Mouse (Mus musculus) thymus, postnatal 10 days (tissue): Measurements from ENCODE around the gene Lhx2.
A peak's percentile ranks its signal among the peaks of the same experiment; 100 is the strongest.

ENCODE experiments used
- DNase-seq, 2 experiments: peaks; one replicate each; pipeline ENCODE4 v3.0.0; 2021; ENCODE audit warnings: low spot score in 2 of 2

Lhx2 gene

DNA sequence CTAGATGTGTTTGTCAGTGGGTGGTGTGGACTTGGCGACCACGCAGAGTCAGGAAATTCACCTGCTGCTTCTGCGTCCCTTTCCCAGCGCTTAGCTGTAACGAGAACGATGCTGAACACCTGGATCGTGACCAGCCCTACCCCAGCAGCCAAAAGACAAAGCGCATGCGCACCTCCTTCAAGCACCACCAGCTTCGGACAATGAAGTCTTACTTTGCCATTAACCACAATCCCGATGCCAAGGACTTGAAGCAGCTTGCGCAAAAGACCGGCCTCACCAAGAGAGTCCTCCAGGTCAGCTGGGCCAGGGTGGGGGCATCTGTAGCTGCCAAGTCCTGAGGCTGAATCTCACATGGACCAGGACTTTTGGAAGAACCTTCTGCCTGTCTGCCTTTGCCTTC, 20.7 kb downstream of the Lhx2 start:
- DNase-seq: no peak

DNA sequence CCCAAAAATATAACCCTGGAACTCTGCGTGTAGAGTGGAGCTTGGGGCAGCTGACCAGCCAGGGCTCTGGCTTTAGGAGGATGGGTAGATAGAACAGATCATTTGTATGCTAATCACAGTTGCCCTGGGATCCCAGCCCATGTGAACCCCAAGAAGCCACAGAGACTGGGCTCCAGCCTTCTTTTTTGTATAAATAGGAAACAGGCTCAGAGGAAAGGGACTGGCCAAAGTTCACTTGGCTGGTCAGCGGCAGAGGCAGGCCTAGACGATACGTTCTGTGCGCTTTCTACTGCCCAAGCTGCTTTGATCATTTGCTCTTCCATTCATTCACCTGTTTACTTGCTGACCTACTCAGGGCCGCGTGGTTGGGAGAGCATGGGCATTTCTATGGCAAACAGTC, 27.1 kb downstream of the Lhx2 start:
- DNase-seq: no peak

DNA sequence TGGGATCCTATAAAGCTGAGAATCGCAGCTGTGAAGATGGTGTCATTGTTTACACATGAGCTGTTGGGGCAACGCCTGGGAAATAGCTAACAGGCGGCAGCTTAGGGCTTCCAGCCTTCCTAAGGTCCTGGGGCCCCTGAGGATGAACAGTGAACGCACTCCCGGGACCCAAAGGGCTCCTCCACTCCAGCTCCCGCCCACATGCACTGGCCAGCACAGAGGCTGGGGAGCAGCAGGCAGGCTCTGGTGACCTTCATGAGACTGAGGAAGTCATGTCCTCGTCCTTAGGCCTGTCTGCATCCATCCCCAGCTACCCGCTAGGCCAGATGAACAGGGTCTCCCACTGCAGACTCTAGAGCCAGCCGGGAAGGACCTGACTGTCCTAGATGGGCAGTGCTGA, 27.9 kb downstream of the Lhx2 start:
- no peak for DNase-seq

DNA sequence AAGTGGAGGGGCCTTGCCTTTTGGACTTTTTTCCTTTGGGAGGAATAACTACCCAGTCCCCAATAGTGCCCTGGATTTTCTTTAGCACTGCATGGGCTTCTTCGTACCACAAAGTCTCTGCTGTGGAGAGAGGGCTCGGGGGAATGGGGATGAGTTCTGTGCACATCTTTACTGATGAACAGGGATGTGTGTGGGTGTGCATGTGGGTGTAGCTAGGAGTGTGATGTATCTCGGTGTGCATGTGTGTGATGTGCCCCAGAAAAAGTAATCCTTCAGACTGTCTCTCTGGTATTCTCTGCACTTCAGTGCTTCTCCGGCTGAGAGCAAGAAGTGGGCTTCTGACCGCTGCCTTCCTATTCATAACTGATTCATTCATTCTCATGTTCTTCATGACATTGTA, 28.8 kb downstream of the Lhx2 start:
- no peak for DNase-seq

DNA sequence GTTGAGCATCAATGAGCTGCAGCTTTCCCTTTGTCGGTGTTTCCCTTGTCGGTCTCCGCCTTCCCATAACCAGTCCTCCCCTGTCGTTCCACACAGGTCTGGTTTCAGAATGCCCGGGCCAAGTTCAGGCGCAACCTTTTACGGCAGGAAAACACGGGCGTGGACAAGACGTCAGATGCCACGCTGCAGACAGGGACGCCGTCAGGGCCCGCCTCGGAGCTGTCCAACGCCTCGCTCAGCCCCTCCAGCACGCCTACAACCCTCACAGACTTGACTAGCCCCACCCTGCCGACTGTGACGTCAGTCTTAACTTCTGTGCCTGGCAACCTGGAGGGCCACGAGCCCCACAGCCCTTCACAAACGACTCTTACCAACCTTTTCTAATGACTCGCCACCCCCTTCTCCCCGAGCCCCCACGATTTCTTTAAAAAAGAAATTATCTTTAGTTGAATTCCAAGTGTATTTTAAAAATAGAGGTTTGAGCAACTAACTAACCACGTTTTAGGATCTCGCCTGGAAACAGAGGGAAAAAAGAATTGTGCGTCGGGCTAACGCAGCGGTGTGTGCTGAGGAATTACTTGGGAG, 29.8 kb downstream of the Lhx2 start:
- peak in 1 of 2 experiments; percentile 35 for DNase-seq

DNA sequence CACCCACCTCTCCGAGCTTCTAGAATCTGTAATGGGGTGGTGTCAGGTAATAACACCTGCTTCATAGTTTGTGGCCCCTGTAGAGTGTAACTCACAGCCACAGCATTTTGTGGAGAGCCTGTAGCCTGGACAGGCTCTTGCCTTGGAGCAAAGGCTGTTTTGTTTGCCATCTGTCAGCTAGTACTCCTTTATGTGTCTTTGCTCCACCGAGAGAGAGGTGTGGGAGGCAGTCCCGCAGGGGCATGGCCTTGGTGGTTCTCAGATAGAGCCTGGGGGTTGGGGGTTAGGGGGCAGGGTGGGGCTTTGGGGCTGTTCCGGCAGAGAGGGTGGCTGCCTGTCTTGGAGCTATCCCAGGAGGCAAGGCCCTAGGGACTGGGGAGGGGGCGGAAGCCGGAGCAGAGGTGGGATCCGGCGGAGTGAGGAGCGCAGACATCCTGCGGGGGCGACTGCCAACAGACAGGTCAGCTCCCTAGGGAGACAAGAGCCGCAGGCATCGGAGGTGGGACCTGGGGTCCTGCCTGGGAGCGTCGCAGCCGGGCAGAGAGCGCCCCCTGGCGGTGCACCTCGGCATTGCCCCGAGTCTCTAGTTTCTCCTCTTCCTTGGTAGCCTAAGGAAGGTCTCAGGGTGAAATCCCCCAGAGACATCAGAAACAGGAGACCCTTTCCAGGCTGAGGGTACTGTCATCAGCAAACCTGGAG, 36.7 kb downstream of the Lhx2 start:
- peak in 1 of 2 experiments; percentile 70 for DNase-seq

GRCm38 (mm10) chr2:38377254-38377653, 38.2 kb downstream of the Lhx2 start:
- DNase-seq: no peak

DNA sequence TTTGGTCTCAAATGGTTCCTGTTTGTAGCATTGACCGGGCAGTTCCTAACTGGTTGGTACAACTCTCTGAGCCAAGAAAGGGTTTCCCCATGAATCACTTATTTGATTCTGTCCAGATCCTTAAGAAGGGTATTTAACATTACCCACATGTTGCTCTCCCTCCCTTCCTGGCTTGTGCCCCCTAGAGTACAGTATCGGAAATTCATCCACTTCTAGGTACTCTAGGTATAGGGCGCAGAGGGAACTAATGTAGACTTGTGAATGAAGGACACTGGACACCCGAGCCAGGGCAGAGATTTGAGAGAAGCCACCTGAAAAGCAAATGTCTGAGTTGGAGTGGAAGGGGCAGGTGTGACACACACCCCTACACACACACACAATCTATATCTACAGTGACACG, 39.3 kb downstream of the Lhx2 start:
- peak in 1 of 2 experiments; percentile 41 for DNase-seq

DNA sequence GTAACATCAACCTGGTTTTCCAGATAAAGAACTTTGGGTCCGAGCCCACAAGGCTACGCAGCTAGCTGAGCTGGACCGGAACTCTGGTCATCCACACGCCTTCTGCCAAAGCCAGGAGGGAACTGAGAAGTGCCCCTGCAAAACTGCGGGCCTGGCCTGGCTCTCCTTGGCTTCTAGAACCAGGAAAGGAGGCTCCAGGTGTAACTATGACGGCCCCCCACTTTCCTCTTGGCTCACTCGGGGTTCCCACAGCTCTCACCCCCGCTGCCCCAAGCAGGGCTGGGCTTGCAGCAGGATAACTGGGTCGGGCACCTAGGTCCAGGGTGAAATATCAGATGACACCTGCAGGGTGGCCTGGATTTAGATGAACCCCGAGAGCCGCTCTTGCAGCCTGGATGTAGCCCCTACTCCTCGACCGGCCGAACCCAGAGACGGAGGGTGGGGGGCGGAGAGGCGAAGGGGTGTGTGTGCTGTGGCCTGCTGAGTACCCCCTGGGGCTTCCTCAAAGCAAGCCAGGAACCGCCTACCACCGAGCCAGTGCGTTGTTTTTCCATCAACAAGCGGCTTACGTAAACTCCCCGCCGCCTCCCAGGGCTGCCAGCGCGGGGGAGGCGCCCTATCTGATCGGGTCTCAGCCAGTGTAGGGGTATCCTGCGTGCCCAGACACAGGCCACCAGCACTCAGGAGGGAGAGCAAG, 39.9 kb downstream of the Lhx2 start:
- no peak for DNase-seq

DNA sequence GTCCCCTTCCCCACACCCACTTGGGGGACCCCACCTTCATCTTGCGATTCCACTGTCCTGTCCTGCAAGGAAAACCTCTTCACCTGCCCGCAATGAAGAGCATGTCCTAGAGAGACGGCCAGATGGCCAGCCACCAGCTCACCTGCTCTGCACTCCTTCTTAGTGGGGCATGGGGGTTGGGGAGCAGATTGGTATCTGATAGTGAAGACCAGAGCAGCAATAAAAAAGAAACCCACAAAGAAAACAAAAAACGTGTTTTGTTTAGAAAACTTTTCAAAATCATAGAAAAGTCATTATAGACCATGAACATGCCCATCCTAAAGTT, 40.4 kb downstream of the Lhx2 start:
- DNase-seq: no peak

- DNase-seq: no peak
These were observed 41.3 kb downstream of the Lhx2 start for GRCm38 (mm10) chr2:38380136-38381083.

DNA sequence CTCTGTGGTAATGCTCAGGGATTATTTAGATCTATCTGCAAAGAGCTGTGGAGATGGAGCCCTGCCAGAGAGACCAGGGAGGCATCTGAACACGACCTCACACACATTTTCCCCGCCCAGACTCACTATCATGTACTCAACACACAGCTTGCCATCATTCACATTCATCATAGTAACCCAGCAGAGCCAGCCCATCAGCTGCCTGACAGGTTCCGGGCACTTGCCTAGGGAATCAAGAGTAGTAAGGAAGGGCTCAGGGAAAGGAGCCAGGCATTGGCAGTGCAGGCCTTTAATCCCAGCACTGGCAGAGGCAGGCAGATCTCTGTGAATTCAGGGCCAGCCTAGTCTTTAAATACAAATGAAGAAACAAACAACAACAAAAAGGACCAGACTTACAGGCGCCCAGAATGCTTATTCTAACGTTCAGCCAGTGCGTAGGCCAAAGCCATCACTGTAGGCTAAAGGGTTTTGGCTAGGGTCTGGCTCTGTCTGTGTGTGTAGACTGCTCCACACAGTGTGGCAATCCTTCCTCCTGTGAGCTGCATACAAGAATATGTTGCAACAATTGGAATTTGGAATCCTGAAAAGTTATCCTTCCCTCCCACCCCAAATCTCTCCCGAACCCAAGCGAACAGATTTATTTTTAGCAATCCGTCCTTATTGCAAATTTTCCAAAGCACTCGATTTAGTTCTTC, 48.6 kb downstream of the Lhx2 start:
- no peak for DNase-seq

- DNase-seq: no peak
These were observed 56.1 kb downstream of the Lhx2 start for GRCm38 (mm10) chr2:38394977-38395868.

GRCm38 (mm10) chr2:38395869-38396236, 56.8 kb downstream of the Lhx2 start:
- no peak for DNase-seq

GRCm38 (mm10) chr2:38397306-38397705, 58.2 kb downstream of the Lhx2 start:
- DNase-seq: no peak

DNA sequence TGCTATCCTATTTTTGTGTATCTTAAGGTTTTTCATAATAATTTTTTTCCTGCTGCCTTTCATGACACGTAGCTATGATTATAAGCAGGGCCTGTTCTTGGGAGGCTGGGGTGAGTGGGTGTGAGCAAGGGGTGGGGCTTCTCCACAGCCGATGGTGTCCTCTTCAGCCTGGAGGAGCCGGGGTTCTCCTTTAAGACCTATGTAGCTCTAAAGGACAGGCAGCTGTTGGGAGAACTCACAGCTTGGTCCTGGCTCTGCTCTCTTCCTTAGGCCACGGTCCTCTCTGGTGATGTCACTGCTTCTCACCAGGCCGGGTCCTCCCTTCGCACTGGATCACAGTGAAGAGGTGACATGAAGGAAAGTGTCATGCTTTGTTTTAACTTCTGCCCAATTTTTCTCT, 58.8 kb downstream of the Lhx2 start:
- DNase-seq: no peak

- DNase-seq: no peak
These were observed 63.5 kb downstream of the Lhx2 start for GRCm38 (mm10) chr2:38402611-38403010.

- DNase-seq: no peak
These were observed 64.2 kb downstream of the Lhx2 start for GRCm38 (mm10) chr2:38403231-38403630.

GRCm38 (mm10) chr2:38404007-38404596, 65.0 kb downstream of the Lhx2 start:
- no peak for DNase-seq

DNA sequence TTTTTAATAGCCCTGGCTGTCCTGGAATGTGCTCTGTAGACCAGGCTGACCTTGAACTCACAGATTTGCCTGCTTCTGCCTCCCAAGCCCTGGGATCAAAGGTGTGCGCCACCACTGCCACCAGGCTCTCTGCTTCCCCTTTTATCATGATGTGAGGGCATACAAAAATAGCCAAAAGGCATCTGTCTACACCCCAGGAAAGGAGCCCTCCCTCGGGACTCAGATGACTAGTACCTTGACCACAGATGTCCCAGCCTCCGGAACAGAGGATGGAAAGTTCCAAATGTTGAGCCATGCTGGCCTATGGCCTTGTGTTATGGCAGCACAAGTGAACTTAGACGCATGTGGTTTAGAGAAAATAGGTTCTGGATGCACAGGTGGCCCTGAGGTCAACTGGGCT, 66.3 kb downstream of the Lhx2 start:
- DNase-seq: no peak
